Mouse (Mus musculus): ENCODE data around the gene Eea1. TPM values are rescaled to one million over a fixed set of nuclear protein-coding genes. Genes with fewer than 3 reads are reported as not detected.

Eea1 gene
- polyA plus RNA-seq, 1 experiment: 17.4 TPM

DNA sequence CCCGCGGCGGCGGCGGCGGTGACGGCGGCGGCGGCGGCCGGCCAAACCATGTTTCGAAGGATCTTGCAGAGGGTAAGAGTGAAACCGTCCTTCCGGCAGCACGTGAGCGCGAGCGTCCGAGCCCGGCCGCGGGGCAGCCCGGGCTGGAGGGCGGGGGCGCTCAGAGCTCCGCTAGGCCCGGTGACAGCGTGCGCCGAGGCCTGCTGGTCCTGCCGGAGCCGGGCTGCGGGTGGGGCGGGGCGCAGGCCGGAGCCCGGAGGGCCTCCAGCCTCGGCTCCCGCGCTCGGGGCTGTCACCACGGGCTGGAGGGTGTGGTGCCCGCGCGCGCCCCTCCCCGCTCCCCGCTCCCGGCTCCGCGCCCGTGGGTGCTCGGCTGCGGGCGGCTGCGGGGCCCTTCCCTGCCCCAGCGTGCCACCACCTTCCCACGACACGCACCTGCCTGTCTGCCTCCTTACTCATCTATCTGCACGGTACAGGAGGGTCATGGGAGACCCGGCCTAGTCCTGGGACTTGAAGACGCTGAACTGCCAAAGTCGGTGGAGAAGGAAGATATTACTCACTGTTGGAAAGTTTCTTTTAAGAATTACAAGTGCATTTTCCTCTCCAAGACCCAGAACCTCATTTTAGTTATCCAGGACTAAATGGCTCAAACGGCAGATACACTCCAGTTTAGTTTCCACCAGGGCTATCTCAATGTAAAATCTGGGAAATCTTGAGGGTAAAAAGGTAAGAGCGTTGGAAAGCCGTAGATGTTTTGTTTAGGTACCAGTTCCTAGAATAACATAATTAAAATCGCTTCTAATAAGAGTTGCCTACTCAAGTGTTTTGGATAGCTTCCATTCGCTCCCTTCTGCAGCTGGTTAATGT is 684 bp downstream of the Eea1 start:
- no peak for TF ChIP-seq CTCF (IDR thresholded peaks at IDR 0.05; ENCODE audit: borderline replicate concordance, insufficient read depth, low read depth, low read length)
- no peak for TF ChIP-seq POLR2A (IDR thresholded peaks at IDR 0.05; ENCODE audit: borderline replicate concordance, insufficient read depth, low read length)
- Histone ChIP-seq H3K27me3 (ENCODE audit: control insufficient read depth, insufficient read depth, low read length) (no peaks in the 10 kb centered on the region), H3K4me3 (replicated peaks; ENCODE audit: insufficient read depth, low read depth, low read length) (peak overlapping the region; percentile 70), H3K4me1 (ENCODE audit: control insufficient read depth, insufficient read depth, low read length) (no peaks in the 10 kb centered on the region; the same call in 1 of the 2 replicates), H3K27ac (ENCODE audit: insufficient read depth, low read length) (peak overlapping the region; percentile 49; the same call in 1 of the 2 replicates)
- DNase-seq: no peak
- WGBS: 4% methylated on average over 46 of the region's 69 CpGs

DNA sequence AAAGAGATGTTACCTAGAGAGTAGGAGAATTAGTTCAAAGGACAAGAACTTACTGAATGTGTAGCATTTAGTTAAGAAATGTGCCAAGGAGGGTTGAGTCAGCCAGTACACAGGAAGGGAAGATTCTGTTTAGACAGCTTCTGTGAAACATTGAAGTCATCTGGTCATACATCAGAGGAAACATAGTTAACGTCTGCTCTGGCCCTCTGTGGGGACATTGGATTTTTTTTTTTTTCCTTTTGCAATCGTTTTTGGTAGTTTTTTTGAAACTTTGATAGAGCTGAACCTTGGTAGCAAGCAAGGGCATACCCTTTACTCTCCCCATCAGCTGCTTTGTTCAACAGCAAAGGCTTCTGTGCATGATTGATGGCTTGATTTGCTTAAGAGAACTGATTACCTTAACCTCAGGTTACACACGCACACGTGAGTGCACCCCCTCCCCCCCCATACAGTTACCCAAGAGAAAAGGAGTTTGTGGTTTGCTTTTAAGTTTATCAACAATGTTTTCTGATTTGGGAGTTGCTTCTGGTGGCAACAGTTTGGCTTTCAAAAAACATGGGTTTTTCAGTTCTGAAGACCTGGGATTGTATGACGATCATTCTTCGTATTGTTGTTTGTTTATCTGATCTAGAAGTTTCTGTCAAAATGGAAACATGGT is 1.4 kb downstream of the Eea1 start:
- no peaks in the 10 kb centered on the region for H3K27me3 ChIP-seq (ENCODE audit: control insufficient read depth, insufficient read depth, low read length)
- no peak overlapping the region for H3K27ac ChIP-seq (ENCODE audit: insufficient read depth, low read length)
- DNase-seq: no peak
- WGBS: 58% methylated on average over 6 of the region's 6 CpGs
- H3K4me3 ChIP-seq (replicated peaks; ENCODE audit: insufficient read depth, low read depth, low read length): no peak overlapping the region
- TF ChIP-seq CTCF (IDR thresholded peaks at IDR 0.05; ENCODE audit: borderline replicate concordance, insufficient read depth, low read depth, low read length) (no peak), POLR2A (IDR thresholded peaks at IDR 0.05; ENCODE audit: borderline replicate concordance, insufficient read depth, low read length) (no peak)
- H3K4me1 ChIP-seq (ENCODE audit: control insufficient read depth, insufficient read depth, low read length): no peaks in the 10 kb centered on the region; the same call in 1 of the 2 replicates

DNA sequence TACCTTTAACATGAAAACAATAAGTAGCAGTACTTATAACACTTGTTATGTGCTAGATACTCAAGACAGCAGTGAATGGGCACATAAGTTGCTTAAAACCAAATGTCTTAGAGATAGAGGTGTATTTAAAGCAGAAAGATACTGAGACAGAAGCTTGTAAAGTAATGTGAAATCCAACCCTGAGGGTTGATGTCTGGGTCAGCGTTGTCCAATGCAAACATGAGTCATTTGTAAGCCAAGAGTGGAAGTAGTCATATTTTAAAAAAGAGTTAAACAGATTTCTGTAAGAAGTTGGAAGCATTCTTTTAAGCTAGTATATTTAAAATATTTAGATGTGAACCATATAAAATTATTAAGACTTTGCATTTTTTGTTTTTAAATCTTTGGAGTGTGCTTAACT is 4.6 kb downstream of the Eea1 start:
- no peaks in the 10 kb centered on the region; the same call in 1 of the 2 replicates for H3K4me1 ChIP-seq (ENCODE audit: control insufficient read depth, insufficient read depth, low read length)
- no peak for TF ChIP-seq POLR2A (IDR thresholded peaks at IDR 0.05; ENCODE audit: borderline replicate concordance, insufficient read depth, low read length)
- no peak for TF ChIP-seq CTCF (IDR thresholded peaks at IDR 0.05; ENCODE audit: borderline replicate concordance, insufficient read depth, low read depth, low read length)
- no peak for DNase-seq
- H3K27me3 ChIP-seq (ENCODE audit: control insufficient read depth, insufficient read depth, low read length): no peaks in the 10 kb centered on the region
- no peak overlapping the region for H3K4me3 ChIP-seq (replicated peaks; ENCODE audit: insufficient read depth, low read depth, low read length)
- 91% methylated on average over 1 of the region's 1 CpGs for WGBS
- H3K27ac ChIP-seq (ENCODE audit: insufficient read depth, low read length): no peak overlapping the region

DNA sequence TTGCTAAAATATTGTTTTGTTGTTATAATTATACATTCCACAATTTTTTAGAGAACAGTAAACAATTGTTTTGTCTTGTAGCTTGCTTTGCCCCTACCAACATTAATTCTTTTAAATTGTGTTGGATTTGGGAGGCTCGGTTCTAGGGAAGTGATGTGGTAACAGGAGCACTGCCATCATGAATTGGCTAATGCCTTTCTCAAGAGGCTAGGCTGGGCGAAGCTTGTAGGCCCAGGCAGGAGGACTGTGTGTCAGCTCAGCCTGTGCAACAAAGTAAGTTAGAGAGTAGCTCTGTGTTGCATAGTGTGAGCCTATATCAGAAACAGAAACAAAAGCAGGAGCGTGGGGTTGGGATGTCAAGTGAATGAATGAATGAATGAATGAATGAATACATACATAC is 9.0 kb downstream of the Eea1 start:
- Histone ChIP-seq H3K4me3 (replicated peaks; ENCODE audit: insufficient read depth, low read depth, low read length) (no peak overlapping the region), H3K27me3 (ENCODE audit: control insufficient read depth, insufficient read depth, low read length) (no peaks in the 10 kb centered on the region), H3K4me1 (ENCODE audit: control insufficient read depth, insufficient read depth, low read length) (no peaks in the 10 kb centered on the region), H3K27ac (ENCODE audit: insufficient read depth, low read length) (no peak overlapping the region)
- TF ChIP-seq POLR2A (IDR thresholded peaks at IDR 0.05; ENCODE audit: borderline replicate concordance, insufficient read depth, low read length) (no peak), CTCF (IDR thresholded peaks at IDR 0.05; ENCODE audit: borderline replicate concordance, insufficient read depth, low read depth, low read length) (no peak)
- DNase-seq: no peak
- 90% methylated on average over 3 of the region's 3 CpGs for WGBS

DNA sequence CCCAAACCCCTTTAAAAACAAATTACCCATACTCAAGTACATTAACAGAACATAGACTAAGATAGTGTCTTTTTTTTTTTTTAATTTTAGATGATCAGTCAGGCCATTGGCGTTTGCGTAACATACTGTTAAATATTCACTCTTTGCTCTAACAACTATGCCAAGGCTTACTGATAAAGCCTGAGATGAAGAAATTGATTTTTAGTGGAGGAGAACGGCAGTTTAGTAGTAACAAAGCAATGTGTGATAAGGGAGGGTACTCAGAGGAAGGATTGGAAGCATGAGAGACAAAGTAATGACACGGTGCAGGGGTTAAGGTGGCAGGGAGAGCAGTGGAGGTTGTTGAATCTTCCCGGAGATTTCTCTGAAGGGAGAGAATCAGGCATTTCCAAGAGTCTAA is 9.7 kb downstream of the Eea1 start:
- no peak for DNase-seq

DNA sequence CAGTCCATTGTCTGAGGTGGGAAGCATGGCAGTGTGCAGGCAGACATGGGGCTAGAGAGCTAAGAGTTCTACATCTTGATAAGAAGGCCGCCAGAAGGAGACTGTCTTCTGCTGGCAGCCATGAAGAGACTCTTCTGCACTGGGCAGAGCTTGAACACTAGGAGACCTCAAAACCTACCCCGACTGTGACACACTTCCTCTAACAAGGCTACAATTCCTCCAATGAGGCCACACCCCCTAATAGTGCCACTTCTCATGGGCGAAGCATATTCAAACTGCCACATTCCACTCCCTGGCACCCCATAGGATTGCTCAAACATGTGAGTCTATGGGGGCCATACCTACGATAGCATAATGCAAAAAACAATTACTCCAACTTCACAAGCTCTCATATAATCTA is 10.3 kb downstream of the Eea1 start:
- H3K27me3 ChIP-seq (ENCODE audit: control insufficient read depth, insufficient read depth, low read length): no peaks in the 10 kb centered on the region
- no peak overlapping the region for H3K27ac ChIP-seq (ENCODE audit: insufficient read depth, low read length)
- H3K4me1 ChIP-seq (ENCODE audit: control insufficient read depth, insufficient read depth, low read length): no peaks in the 10 kb centered on the region
- H3K4me3 ChIP-seq (replicated peaks; ENCODE audit: insufficient read depth, low read depth, low read length): no peak overlapping the region
- TF ChIP-seq POLR2A (IDR thresholded peaks at IDR 0.05; ENCODE audit: borderline replicate concordance, insufficient read depth, low read length) (no peak), CTCF (IDR thresholded peaks at IDR 0.05; ENCODE audit: borderline replicate concordance, insufficient read depth, low read depth, low read length) (no peak)
- 77% methylated on average over 4 of the region's 4 CpGs for WGBS
- DNase-seq: no peak

More for the DNA sequence above, 9.7 kb downstream of the Eea1 start:
- H3K4me1 ChIP-seq (ENCODE audit: control insufficient read depth, insufficient read depth, low read length): no peaks in the 10 kb centered on the region
- TF ChIP-seq POLR2A (IDR thresholded peaks at IDR 0.05; ENCODE audit: borderline replicate concordance, insufficient read depth, low read length) (no peak), CTCF (IDR thresholded peaks at IDR 0.05; ENCODE audit: borderline replicate concordance, insufficient read depth, low read depth, low read length) (no peak)
- no peak overlapping the region for H3K27ac ChIP-seq (ENCODE audit: insufficient read depth, low read length)
- H3K27me3 ChIP-seq (ENCODE audit: control insufficient read depth, insufficient read depth, low read length): no peaks in the 10 kb centered on the region
- 92% methylated on average over 5 of the region's 5 CpGs for WGBS
- H3K4me3 ChIP-seq (replicated peaks; ENCODE audit: insufficient read depth, low read depth, low read length): no peak overlapping the region

DNA sequence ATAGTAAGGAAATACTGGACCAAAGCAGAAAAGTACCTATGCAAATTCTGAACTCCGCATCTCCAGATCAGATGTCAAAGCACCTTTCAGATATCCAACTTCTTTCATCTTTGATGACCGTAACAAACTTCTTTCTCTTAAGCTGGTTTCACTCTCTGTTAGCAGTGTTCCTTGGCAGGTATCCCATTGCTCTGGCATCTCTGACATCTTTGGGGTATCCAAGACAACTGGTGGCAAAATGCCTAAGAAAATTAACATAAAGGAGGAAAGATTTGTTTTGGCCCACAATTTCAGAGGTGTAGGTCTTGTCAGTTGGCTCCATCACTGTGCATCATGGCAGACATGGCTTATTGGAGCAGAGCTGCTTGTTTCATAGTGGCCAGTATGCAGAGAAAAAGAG is 10.9 kb downstream of the Eea1 start:
- DNase-seq: no peak
- no peak overlapping the region for H3K4me3 ChIP-seq (replicated peaks; ENCODE audit: insufficient read depth, low read depth, low read length)
- H3K27me3 ChIP-seq (ENCODE audit: control insufficient read depth, insufficient read depth, low read length): no peaks in the 10 kb centered on the region
- H3K4me1 ChIP-seq (ENCODE audit: control insufficient read depth, insufficient read depth, low read length): no peaks in the 10 kb centered on the region
- H3K27ac ChIP-seq (ENCODE audit: insufficient read depth, low read length): no peak overlapping the region
- TF ChIP-seq POLR2A (IDR thresholded peaks at IDR 0.05; ENCODE audit: borderline replicate concordance, insufficient read depth, low read length) (no peak), CTCF (IDR thresholded peaks at IDR 0.05; ENCODE audit: borderline replicate concordance, insufficient read depth, low read depth, low read length) (no peak)
- WGBS: 71% methylated on average over 2 of the region's 2 CpGs
